Comparison of ENCODE assay signal across 9 mouse cellular contexts in genomic region chr5:92332359-92332840, GRCm38 (mm10). TPM values are rescaled to one million over a fixed set of nuclear protein-coding genes. Genes with fewer than 3 reads are reported as not detected.
DNase-seq lines count a peak whose midpoint lies in the region; ATAC-seq and TF ChIP-seq lines count a peak whose summit lies in the region.
"Had no signal": no experiment of that assay in that cellular context is flagged by ENCODE, and none has a peak within 500 bp of the region (broad histone marks: within the 10 kb centered on the region; RNA-seq: fewer than 3 reads in every experiment).

No protein-coding gene starts in this region.

- peak overlapping the region; percentile 62 for H3K27ac ChIP-seq in embryonic facial prominence, embryonic 13.5 days
- no peak overlapping the region for H3K27ac ChIP-seq in embryonic facial prominence, embryonic 10.5 days (replicated peaks)
- H3K27ac ChIP-seq in heart, embryonic 12.5 days (ENCODE audit: poor library complexity, severe bottlenecking): peak overlapping the region; percentile 68
- H3K27ac ChIP-seq in small intestine, adult 2 months (ENCODE audit: insufficient read depth, low read depth, low read length): peak overlapping the region; percentile 43
- H3K27ac ChIP-seq: neural tube, embryonic 12.5 days had no signal

- DNase-seq in embryonic facial prominence, embryonic 10.5 days (ENCODE audit: low spot score): no peak
- peak; percentile 98 for DNase-seq in adipocyte (ENCODE audit: low spot score)
- DNase-seq in kidney, postnatal 25 days: peak; percentile 45 to 62
- no peak for DNase-seq in right cerebral cortex, postnatal 25 days
- DNase-seq in layer of hippocampus, postnatal 25 days (ENCODE audit: extremely low spot score in 1 of 2, low spot score in 1 of 2): no peak

- no peaks in the 10 kb centered on the region for H3K9me3 ChIP-seq in embryonic facial prominence, embryonic 13.5 days
- H3K9me3 ChIP-seq in embryonic facial prominence, embryonic 10.5 days: no peaks in the 10 kb centered on the region
- H3K9me3 ChIP-seq in heart, embryonic 12.5 days (replicated peaks): no peaks in the 10 kb centered on the region
- H3K9me3 ChIP-seq: neural tube, embryonic 12.5 days had no signal

- TF ChIP-seq CTCF in small intestine, adult 2 months (IDR thresholded peaks at IDR 0.05; ENCODE audit: extremely low read depth, insufficient read length, insufficient replicate concordance, low read depth, low read length): no peak

- H3K27me3 ChIP-seq in embryonic facial prominence, embryonic 13.5 days: no peaks in the 10 kb centered on the region
- H3K27me3 ChIP-seq in embryonic facial prominence, embryonic 10.5 days (replicated peaks; ENCODE audit: low read depth, poor library complexity, severe bottlenecking): no peaks in the 10 kb centered on the region
- H3K27me3 ChIP-seq in heart, embryonic 12.5 days (replicated peaks): no peaks in the 10 kb centered on the region
- no peaks in the 10 kb centered on the region for H3K27me3 ChIP-seq in small intestine, adult 2 months (ENCODE audit: control insufficient read depth, insufficient read depth, low read length)
- H3K27me3 ChIP-seq: neural tube, embryonic 12.5 days had no signal

- 60% methylated on average over 9 of the region's 9 CpGs for WGBS in embryonic facial prominence, embryonic 13.5 days
- WGBS in embryonic facial prominence, embryonic 10.5 days: 87% methylated on average over 9 of the region's 9 CpGs
- WGBS in heart, embryonic 12.5 days: 52% methylated on average over 9 of the region's 9 CpGs
- 33% methylated on average over 9 of the region's 9 CpGs for WGBS in small intestine, adult 2 months

- peak overlapping the region; percentile 7; the same call in 1 of the 2 replicates for H3K4me2 ChIP-seq in embryonic facial prominence, embryonic 13.5 days
- peak overlapping the region; percentile 37 for H3K4me2 ChIP-seq in heart, embryonic 12.5 days
- H3K4me2 ChIP-seq: neural tube, embryonic 12.5 days had no signal

- ATAC-seq in embryonic facial prominence, embryonic 13.5 days (ENCODE audit: insufficient number of reproducible peaks, insufficient read depth, low FRiP score, low TSS enrichment, low read depth): no peak
- ATAC-seq in heart, embryonic 12.5 days (ENCODE audit: insufficient number of reproducible peaks, low FRiP score): no peak

- H3K4me1 ChIP-seq in embryonic facial prominence, embryonic 13.5 days: peaks cover 6% of the 10 kb centered on the region; the same call in 1 of the 2 replicates
- no peaks in the 10 kb centered on the region for H3K4me1 ChIP-seq in embryonic facial prominence, embryonic 10.5 days
- H3K4me1 ChIP-seq in heart, embryonic 12.5 days (replicated peaks): peaks cover 7% of the 10 kb centered on the region
- peaks cover 13% of the 10 kb centered on the region for H3K4me1 ChIP-seq in small intestine, adult 2 months (ENCODE audit: control insufficient read depth, insufficient read depth, insufficient read length, low read length)
- H3K4me1 ChIP-seq: neural tube, embryonic 12.5 days had no signal

- H3K4me3 ChIP-seq in embryonic facial prominence, embryonic 13.5 days: no peak overlapping the region
- H3K4me3 ChIP-seq in embryonic facial prominence, embryonic 10.5 days: no peak overlapping the region
- H3K4me3 ChIP-seq in heart, embryonic 12.5 days: no peak overlapping the region
- H3K4me3 ChIP-seq in small intestine, adult 2 months (ENCODE audit: low read depth, low read length): peak overlapping the region; percentile 23; the same call in 1 of the 2 replicates
- H3K4me3 ChIP-seq: neural tube, embryonic 12.5 days had no signal

- no peaks in the 10 kb centered on the region for H3K36me3 ChIP-seq in embryonic facial prominence, embryonic 13.5 days
- H3K36me3 ChIP-seq in embryonic facial prominence, embryonic 10.5 days (replicated peaks): no peaks in the 10 kb centered on the region
- H3K36me3 ChIP-seq in heart, embryonic 12.5 days: no peaks in the 10 kb centered on the region
- no peaks in the 10 kb centered on the region for H3K36me3 ChIP-seq in small intestine, adult 2 months (ENCODE audit: control insufficient read depth, insufficient read depth, low read length)
- H3K36me3 ChIP-seq: neural tube, embryonic 12.5 days had no signal

- no peak overlapping the region for H3K9ac ChIP-seq in embryonic facial prominence, embryonic 13.5 days
- no peak overlapping the region for H3K9ac ChIP-seq in heart, embryonic 12.5 days
- H3K9ac ChIP-seq: neural tube, embryonic 12.5 days had no signal

- TF ChIP-seq POLR2A in small intestine, adult 2 months (IDR thresholded peaks at IDR 0.05; ENCODE audit: low read depth, low read length): no peak

RNA-seq across cellular contexts. Expression of gene Art3, which starts 0.8 kb away (rescaled TPM):
- 2.4 and 2.5 TPM in 2 replicates for polyA plus RNA-seq in embryonic facial prominence, embryonic 13.5 days (2015; fragmentation: Nextera tagmentation; extraction: Ambion mirVana)
- polyA plus RNA-seq in embryonic facial prominence, embryonic 10.5 days (2016; fragmentation: Nextera tagmentation; extraction: Ambion mirVana): 1.4 and 1.6 TPM in 2 replicates
- 37.5 and 41.5 TPM in 2 replicates for polyA plus RNA-seq in heart, embryonic 12.5 days (2016; fragmentation: Nextera tagmentation; extraction: Ambion mirVana)
- polyA plus RNA-seq in small intestine, adult 2 months (2012; rRNA removed): 1.1 and 1.9 TPM in 2 replicates
- 1 to 10 TPM; 5.0 to 5.5 TPM for total RNA-seq in layer of hippocampus, postnatal 25 days (2021)

RNA-seq across cellular contexts. Expression of gene Cxcl9, which starts 4.5 kb away (rescaled TPM):
- polyA plus RNA-seq in embryonic facial prominence, embryonic 13.5 days (2015; fragmentation: Nextera tagmentation; extraction: Ambion mirVana): not detected in 2 replicates
- polyA plus RNA-seq in embryonic facial prominence, embryonic 10.5 days (2016; fragmentation: Nextera tagmentation; extraction: Ambion mirVana): not detected in 2 replicates
- not detected in 2 replicates for polyA plus RNA-seq in heart, embryonic 12.5 days (2016; fragmentation: Nextera tagmentation; extraction: Ambion mirVana)
- 1.8 and 7.9 TPM in 2 replicates for polyA plus RNA-seq in small intestine, adult 2 months (2012; rRNA removed)
- total RNA-seq in layer of hippocampus, postnatal 25 days (2021): not detected
- polyA plus RNA-seq: neural tube, embryonic 12.5 days had no signal

RNA-seq across cellular contexts. Expression of gene Cxcl10, which starts 16.3 kb away (rescaled TPM):
- 0.45 and 0.73 TPM in 2 replicates for polyA plus RNA-seq in embryonic facial prominence, embryonic 13.5 days (2015; fragmentation: Nextera tagmentation; extraction: Ambion mirVana)
- 0.14 TPM in 1 of 2 replicates, not detected in the other for polyA plus RNA-seq in embryonic facial prominence, embryonic 10.5 days (2016; fragmentation: Nextera tagmentation; extraction: Ambion mirVana)
- polyA plus RNA-seq in heart, embryonic 12.5 days (2016; fragmentation: Nextera tagmentation; extraction: Ambion mirVana): 0.30 and 0.52 TPM in 2 replicates
- polyA plus RNA-seq in small intestine, adult 2 months (2012; rRNA removed): 5.0 and 9.6 TPM in 2 replicates
- total RNA-seq in layer of hippocampus, postnatal 25 days (2021): not detected

RNA-seq across cellular contexts. Expression of gene Sdad1, which starts 22.1 kb away (rescaled TPM):
- polyA plus RNA-seq in embryonic facial prominence, embryonic 13.5 days (2015; fragmentation: Nextera tagmentation; extraction: Ambion mirVana): 41.0 and 44.8 TPM in 2 replicates
- polyA plus RNA-seq in embryonic facial prominence, embryonic 10.5 days (2016; fragmentation: Nextera tagmentation; extraction: Ambion mirVana): 53.2 and 55.9 TPM in 2 replicates
- polyA plus RNA-seq in heart, embryonic 12.5 days (2016; fragmentation: Nextera tagmentation; extraction: Ambion mirVana): 28.5 and 29.0 TPM in 2 replicates
- 2.4 and 4.2 TPM in 2 replicates for polyA plus RNA-seq in small intestine, adult 2 months (2012; rRNA removed)
- 10 to 100 TPM; 20.1 to 25.5 TPM for total RNA-seq in layer of hippocampus, postnatal 25 days (2021)

RNA-seq across cellular contexts. Expression of gene Naaa, which starts 54.4 kb away (rescaled TPM):
- 8.7 and 10.2 TPM in 2 replicates for polyA plus RNA-seq in embryonic facial prominence, embryonic 13.5 days (2015; fragmentation: Nextera tagmentation; extraction: Ambion mirVana)
- 1.9 and 3.2 TPM in 2 replicates for polyA plus RNA-seq in embryonic facial prominence, embryonic 10.5 days (2016; fragmentation: Nextera tagmentation; extraction: Ambion mirVana)
- polyA plus RNA-seq in heart, embryonic 12.5 days (2016; fragmentation: Nextera tagmentation; extraction: Ambion mirVana): 4.8 and 6.6 TPM in 2 replicates
- polyA plus RNA-seq in small intestine, adult 2 months (2012; rRNA removed): 28.9 and 59.9 TPM in 2 replicates
- 10 to 100 TPM; 46.4 to 48.1 TPM for total RNA-seq in layer of hippocampus, postnatal 25 days (2021)

Comparison
In these comparisons a context has a peak if more than half of its experiments do, and no peak if none do; other contexts are left out.
1. DNase-seq: peak in adipocyte (single experiment) and kidney, postnatal 25 days (2 of 2); none in embryonic facial prominence, embryonic 10.5 days (single experiment), right cerebral cortex, postnatal 25 days (single experiment) and layer of hippocampus, postnatal 25 days (0 of 2).
2. RNA of gene Art3, which starts 0.8 kb away (polyA plus RNA-seq): 37.5 to 41.5 TPM in heart, embryonic 12.5 days; 2.4 to 2.5 TPM in embryonic facial prominence, embryonic 13.5 days, 1.1 to 1.9 TPM in small intestine, adult 2 months and 1.4 to 1.6 TPM in embryonic facial prominence, embryonic 10.5 days; every median in the first group is over 10 times any median in the second.